Mouse (Mus musculus) monocyte, adult 5-6 weeks (primary cell): Measurements from ENCODE around the gene Lnp1. TPM values are rescaled to one million over a fixed set of nuclear protein-coding genes. Genes with fewer than 3 reads are reported as not detected.

Source experiments
- total RNA-seq: library from RNA; stranded (forward); fragments of 200-1000, 200-491, 200-594 nt; gene quantifications from 3 replicates; pipeline ENCODE4 v1.2.3, GENCODE M21; 2017

Lnp1 gene
- total RNA-seq, 1 experiment from 2014 or later = not detected

Other genes with a start within 250 kb of the Lnp1 start
- 24.6 to 34.5 TPM (median 31.7 TPM) in 3 replicates for gene Tfg, start 210.6 kb downstream of the Lnp1 start, total RNA-seq
- 0.58 TPM in 1 of 3 replicates, not detected in the others for gene Adgrg7, start 132.2 kb downstream of the Lnp1 start, total RNA-seq
- gene Tmem45a, start 41.9 kb downstream of the Lnp1 start, total RNA-seq = not detected in 3 replicates
- not detected in 3 replicates for gene Tmem45a2, start 143.3 kb upstream of the Lnp1 start, total RNA-seq
- gene Tomm70a, start 193.6 kb upstream of the Lnp1 start, total RNA-seq = 24.2 to 32.7 TPM (median 28.3 TPM) in 3 replicates
- 2.0 to 9.7 TPM (median 7.9 TPM) in 3 replicates for gene Nit2, start 239.3 kb upstream of the Lnp1 start, total RNA-seq